Comparison of ENCODE assay signal across 23 mouse cellular contexts in genomic region chr7:107201817-107202216, GRCm38 (mm10). TPM values are rescaled to one million over a fixed set of nuclear protein-coding genes. Genes with fewer than 3 reads are reported as not detected.
DNase-seq lines count a peak whose midpoint lies in the region; ATAC-seq lines count a peak whose summit lies in the region.
"Had no signal": no experiment of that assay in that cellular context is flagged by ENCODE, and none has a peak within 500 bp of the region (broad histone marks: within the 10 kb centered on the region; RNA-seq: fewer than 3 reads in every experiment).

No protein-coding gene starts in this region.

- DNase-seq in kidney, postnatal 14 days = peak; percentile 11
- DNase-seq in kidney, adult 9 months = no peak
- peak; percentile 1 for DNase-seq in NIH3T3 (ENCODE audit: low read depth)
- DNase-seq in embryo, embryonic 10 days (ENCODE audit: low spot score) = peak; percentile 33
- peak; percentile 20 for DNase-seq in forelimb bud, embryonic 11.5 days (ENCODE audit: low read depth, low spot score)
- no peak for DNase-seq in urinary bladder, postnatal 25 days (ENCODE audit: low spot score)
- DNase-seq in cerebellum, adult 8-10 months = no peak
- DNase-seq: cerebellum, adult 9-11 months; gastrocnemius, adult 2 months; lung, postnatal 14 days; midbrain, embryonic 14.5 days had no signal

- no peaks in the 10 kb centered on the region for H3K4me1 ChIP-seq in midbrain, embryonic 15.5 days
- H3K4me1 ChIP-seq: forebrain, embryonic 13.5 days; heart, embryonic 10.5 days; hindbrain, embryonic 12.5 days; kidney, embryonic 15.5 days; limb, embryonic 13.5 days had no signal

- H3K4me2 ChIP-seq in midbrain, embryonic 15.5 days = no peak overlapping the region
- H3K4me2 ChIP-seq: forebrain, embryonic 13.5 days; hindbrain, embryonic 12.5 days; kidney, embryonic 15.5 days; limb, embryonic 13.5 days had no signal

- no peaks in the 10 kb centered on the region for H3K36me3 ChIP-seq in midbrain, embryonic 15.5 days (replicated peaks)
- H3K36me3 ChIP-seq: heart, embryonic 10.5 days; hindbrain, embryonic 12.5 days; kidney, embryonic 15.5 days; limb, embryonic 13.5 days had no signal

- no peak overlapping the region for H3K4me3 ChIP-seq in midbrain, embryonic 15.5 days
- H3K4me3 ChIP-seq: forebrain, embryonic 13.5 days; gastrocnemius, adult 2 months; heart, embryonic 10.5 days; hindbrain, embryonic 12.5 days; kidney, embryonic 15.5 days; limb, embryonic 13.5 days; myocyte had no signal

- H3K27ac ChIP-seq in midbrain, embryonic 15.5 days = no peak overlapping the region
- H3K27ac ChIP-seq: forebrain, embryonic 13.5 days; gastrocnemius, adult 2 months; heart, embryonic 10.5 days; hindbrain, embryonic 12.5 days; kidney, embryonic 15.5 days; limb, embryonic 13.5 days; liver, embryonic 14.5 days had no signal

- ATAC-seq in midbrain, embryonic 15.5 days (replicated peaks) = no peak
- ATAC-seq: forebrain, embryonic 13.5 days; inflammation-experienced regulatory T-cells, adult 6 months had no signal

- H3K27me3 ChIP-seq in midbrain, embryonic 15.5 days (replicated peaks) = no peaks in the 10 kb centered on the region
- H3K27me3 ChIP-seq: forebrain, embryonic 13.5 days; hindbrain, embryonic 12.5 days had no signal

- no peaks in the 10 kb centered on the region for H3K9me3 ChIP-seq in midbrain, embryonic 15.5 days
- H3K9me3 ChIP-seq: forebrain, embryonic 13.5 days; heart, embryonic 10.5 days; hindbrain, embryonic 12.5 days; kidney, embryonic 15.5 days; limb, embryonic 13.5 days had no signal

- no peak overlapping the region for H3K9ac ChIP-seq in midbrain, embryonic 15.5 days
- H3K9ac ChIP-seq: forebrain, embryonic 13.5 days; hindbrain, embryonic 12.5 days; kidney, embryonic 15.5 days; limb, embryonic 13.5 days; liver, embryonic 14.5 days had no signal

- WGBS in midbrain, embryonic 15.5 days = 50% methylated on average over 3 of the region's 3 CpGs

RNA-seq across cellular contexts. Expression of gene Rbmxl2, which starts 7.4 kb away (rescaled TPM):
- polyA plus RNA-seq in midbrain, embryonic 15.5 days (2015; fragmentation: Nextera tagmentation; extraction: Ambion mirVana) = not detected in 2 replicates
- polyA plus RNA-seq: cortical plate, adult 2 months; forebrain, embryonic 13.5 days; heart, embryonic 10.5 days; hindbrain, embryonic 12.5 days; inflammation-experienced regulatory T-cells, adult 6 months; kidney, embryonic 15.5 days; limb, embryonic 13.5 days; liver, embryonic 14.5 days; midbrain, embryonic 14.5 days; myocyte; neural tube, embryonic 14.5 days; small intestine, adult 2 months had no signal

RNA-seq across cellular contexts. Expression of gene Nlrp14, which starts 35.0 kb away (rescaled TPM):
- not detected in 2 replicates for polyA plus RNA-seq in midbrain, embryonic 15.5 days (2015; fragmentation: Nextera tagmentation; extraction: Ambion mirVana)
- polyA plus RNA-seq: cortical plate, adult 2 months; forebrain, embryonic 13.5 days; heart, embryonic 10.5 days; hindbrain, embryonic 12.5 days; inflammation-experienced regulatory T-cells, adult 6 months; kidney, embryonic 15.5 days; limb, embryonic 13.5 days; liver, embryonic 14.5 days; midbrain, embryonic 14.5 days; myocyte; neural tube, embryonic 14.5 days; small intestine, adult 2 months had no signal

Comparison
In these comparisons a context has a peak if more than half of its experiments do, and no peak if none do; other contexts are left out.
1. DNase-seq: peak in kidney, postnatal 14 days (single experiment), NIH3T3 (single experiment), embryo, embryonic 10 days (single experiment) and forelimb bud, embryonic 11.5 days (single experiment); none in kidney, adult 9 months (single experiment), urinary bladder, postnatal 25 days (single experiment) and cerebellum, adult 8-10 months (single experiment).